Mouse (Mus musculus) neutrophil, adult 65 days (primary cell): ENCODE data around the gene Mrgbp. TPM values are rescaled to one million over a fixed set of nuclear protein-coding genes. Genes with fewer than 3 reads are reported as not detected.

Experiments
- total RNA-seq: library from RNA; stranded (reverse); gene quantifications from 2 replicates; pipeline ENCODE4 v1.2.4, GENCODE M21; 2023

The Mrgbp gene
- 17.5 and 21.2 TPM in 2 replicates for total RNA-seq

DNA sequence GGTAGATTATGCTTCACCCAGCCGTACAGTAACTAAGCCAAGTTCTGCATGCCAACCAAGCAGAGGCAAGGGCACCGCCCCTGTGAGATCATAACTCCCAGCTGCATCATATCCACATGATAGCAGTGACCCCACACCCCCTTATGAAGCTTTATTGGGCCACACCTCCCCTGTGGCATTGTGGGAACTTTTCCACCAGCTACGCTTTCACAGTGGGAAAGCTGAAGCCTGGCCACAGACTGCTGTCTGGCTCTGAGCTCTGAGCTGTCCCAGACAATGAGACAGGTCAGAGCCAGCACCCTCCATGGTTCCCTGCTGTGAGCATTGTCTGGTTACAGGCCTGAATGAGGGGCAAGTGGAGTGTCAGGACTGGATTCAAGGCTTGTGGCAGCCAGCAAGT is at the start of gene Mrgbp:
Gene Mrgbp, plus strand, starts transcription at position 303 of the 400 bp plus-strand sequence.

DNA sequence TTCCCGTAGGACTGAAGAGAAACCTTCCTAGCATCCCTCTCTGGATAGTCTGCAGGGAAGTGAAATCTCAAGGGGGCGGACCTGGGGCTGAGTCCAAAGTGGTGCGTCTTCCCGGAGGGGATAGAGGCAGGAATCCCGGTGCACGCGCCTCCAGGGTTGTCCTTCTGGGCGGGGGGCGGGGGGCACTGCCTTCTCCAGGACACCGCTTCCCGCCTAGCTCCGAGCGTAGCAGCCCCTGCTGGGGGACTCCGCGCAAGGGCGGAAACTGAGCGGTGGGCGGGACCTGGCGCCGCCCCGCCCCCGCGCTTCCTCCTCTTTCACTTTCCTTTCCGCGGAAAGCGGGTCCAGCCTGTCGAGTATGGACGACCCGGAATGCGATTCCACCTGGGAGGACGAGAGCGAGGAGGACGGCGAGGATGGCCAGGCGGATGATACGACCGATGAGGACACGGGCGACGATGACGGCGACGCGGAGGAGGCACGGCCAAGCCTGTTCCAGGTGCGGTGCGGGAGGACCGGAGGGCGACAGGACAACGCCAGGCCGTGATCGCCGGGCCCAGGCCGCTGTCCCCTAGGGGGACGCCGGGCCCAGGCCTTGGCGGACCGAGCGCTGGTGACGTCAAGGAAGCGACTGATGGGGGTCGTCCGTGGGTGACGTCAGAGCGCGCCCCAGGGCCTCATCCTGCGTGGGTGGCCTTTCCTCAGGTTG is 8.2 kb downstream of the Mrgbp start, which contains the start of gene Ogfr:
Gene Ogfr, plus strand, starts transcription at position 123 of the 709 bp plus-strand sequence.

DNA sequence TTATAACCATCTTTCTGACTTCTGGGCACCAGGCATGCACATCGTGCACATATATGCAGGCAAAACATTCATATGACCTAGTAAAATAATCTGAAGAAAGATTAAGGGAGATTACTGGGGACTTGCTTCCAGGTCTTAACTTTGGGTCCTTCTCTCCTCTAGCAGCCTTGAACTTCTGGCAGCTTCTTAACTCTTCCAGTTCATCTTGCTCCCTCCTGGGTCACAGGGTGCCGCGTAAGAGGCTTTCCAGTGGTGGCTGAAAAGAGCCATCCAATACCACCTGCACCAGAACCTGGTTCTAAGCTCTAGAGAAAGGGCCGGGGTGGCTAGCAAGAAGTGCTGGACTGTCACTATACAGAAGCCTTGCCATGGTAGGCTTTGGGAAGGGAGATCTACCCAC is 16.4 kb downstream of the Mrgbp start, which contains the start of gene Col9a3:
Gene Col9a3, plus strand, starts transcription at position 301 of the 400 bp plus-strand sequence.

Other genes starting within 250 kb of the Mrgbp start
- not detected in 2 replicates for gene Gata5, start 246.6 kb upstream of the Mrgbp start, total RNA-seq
- gene Slco4a1, start 125.1 kb upstream of the Mrgbp start, total RNA-seq = 26.8 and 27.8 TPM in 2 replicates
- not detected in 2 replicates for gene Ntsr1, start 81.3 kb upstream of the Mrgbp start, total RNA-seq
- gene Ogfr, start 7.9 kb downstream of the Mrgbp start, total RNA-seq = 55.4 and 59.2 TPM in 2 replicates
- 0.54 TPM in 2 replicates for gene Col9a3, start 16.5 kb downstream of the Mrgbp start, total RNA-seq
- not detected in 2 replicates for gene Tcfl5, start 61.4 kb downstream of the Mrgbp start, total RNA-seq
- gene Dido1, start 128.7 kb downstream of the Mrgbp start, total RNA-seq = 54.6 and 80.6 TPM in 2 replicates
- gene Gid8, start 128.8 kb downstream of the Mrgbp start, total RNA-seq = 46.7 and 56.2 TPM in 2 replicates
- 23.8 and 29.5 TPM in 2 replicates for gene Slc17a9, start 144.0 kb downstream of the Mrgbp start, total RNA-seq
- gene Bhlhe23, start 195.6 kb downstream of the Mrgbp start, total RNA-seq = not detected in 2 replicates